Comparison of ENCODE assay signal across 24 mouse cellular contexts in the genomic region with DNA sequence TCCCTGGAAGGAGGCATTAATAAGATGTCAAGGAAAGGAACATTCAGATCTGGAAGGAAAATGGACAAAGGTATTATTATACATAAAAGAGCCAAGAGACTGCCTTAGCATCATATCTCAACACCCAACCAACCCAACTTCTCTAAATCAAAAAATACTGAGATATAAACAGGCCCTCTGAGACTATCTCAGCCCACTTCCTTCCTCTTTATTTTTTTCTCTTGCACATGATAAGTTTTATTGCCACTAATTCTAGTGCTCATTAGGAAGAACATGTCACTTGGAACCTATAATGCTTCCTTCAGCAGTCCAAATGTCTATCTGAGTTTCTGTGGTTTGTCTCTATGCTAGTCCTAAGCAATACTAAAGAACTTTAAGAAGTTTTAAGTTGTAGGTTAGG.
"Had no signal": no experiment of that assay in that cellular context is flagged by ENCODE, and none has a peak within 500 bp of the region (broad histone marks: within the 10 kb centered on the region; RNA-seq: fewer than 3 reads in every experiment).

No protein-coding gene starts in this region.

- H3K4me3 ChIP-seq: embryonic facial prominence, embryonic 10.5 days; embryonic facial prominence, embryonic 12.5 days; embryonic facial prominence, embryonic 13.5 days; embryonic facial prominence, embryonic 15.5 days; erythroblast, embryonic 14.5 days; forebrain, embryonic 10.5 days; forebrain, embryonic 12.5 days; forebrain, embryonic 15.5 days; gastrocnemius, adult 2 months; heart, adult 2 months; heart, embryonic 10.5 days had no signal

- ATAC-seq: forebrain, embryonic 14.5 days; forebrain, embryonic 15.5 days; forebrain, embryonic 16.5 days; forebrain, postnatal 0 days had no signal

- DNase-seq: cerebellum, postnatal 25 days; cerebellum, postnatal 36 days; embryo, embryonic 11 days; forebrain, postnatal 0 days; gastrocnemius, adult 2 months; gastrocnemius, postnatal 10 days; gastrocnemius, postnatal 14 days; gastrocnemius, postnatal 25 days; gastrocnemius, postnatal 36 days; heart, adult 11 months; heart, adult 18-20 months; heart, adult 2 months had no signal

- H3K4me1 ChIP-seq: embryonic facial prominence, embryonic 10.5 days; embryonic facial prominence, embryonic 12.5 days; embryonic facial prominence, embryonic 13.5 days; embryonic facial prominence, embryonic 15.5 days; forebrain, embryonic 10.5 days; forebrain, embryonic 12.5 days; forebrain, embryonic 15.5 days; heart, embryonic 10.5 days had no signal

- H3K27me3 ChIP-seq: embryonic facial prominence, embryonic 12.5 days; embryonic facial prominence, embryonic 13.5 days; embryonic facial prominence, embryonic 15.5 days; forebrain, embryonic 12.5 days; forebrain, embryonic 15.5 days had no signal

- H3K36me3 ChIP-seq: embryonic facial prominence, embryonic 10.5 days; embryonic facial prominence, embryonic 12.5 days; embryonic facial prominence, embryonic 13.5 days; embryonic facial prominence, embryonic 15.5 days; forebrain, embryonic 10.5 days; forebrain, embryonic 12.5 days; forebrain, embryonic 15.5 days; heart, embryonic 10.5 days had no signal

- H3K9ac ChIP-seq: embryonic facial prominence, embryonic 12.5 days; embryonic facial prominence, embryonic 13.5 days; embryonic facial prominence, embryonic 15.5 days; forebrain, embryonic 12.5 days; forebrain, embryonic 15.5 days; forebrain, postnatal 0 days had no signal

- H3K4me2 ChIP-seq: embryonic facial prominence, embryonic 12.5 days; embryonic facial prominence, embryonic 13.5 days; embryonic facial prominence, embryonic 15.5 days; forebrain, embryonic 12.5 days; forebrain, embryonic 15.5 days; heart, embryonic 11.5 days had no signal

- H3K27ac ChIP-seq: embryonic facial prominence, embryonic 10.5 days; embryonic facial prominence, embryonic 12.5 days; embryonic facial prominence, embryonic 13.5 days; embryonic facial prominence, embryonic 15.5 days; forebrain, embryonic 10.5 days; forebrain, embryonic 12.5 days; forebrain, embryonic 15.5 days; gastrocnemius, adult 2 months; heart, adult 2 months; heart, embryonic 10.5 days had no signal

- H3K9me3 ChIP-seq: embryonic facial prominence, embryonic 10.5 days; embryonic facial prominence, embryonic 12.5 days; embryonic facial prominence, embryonic 13.5 days; embryonic facial prominence, embryonic 15.5 days; forebrain, embryonic 10.5 days; forebrain, embryonic 12.5 days; forebrain, embryonic 15.5 days; heart, embryonic 10.5 days had no signal
